Mouse (Mus musculus): ENCODE data around the gene Ubp1. TPM values are rescaled to one million over a fixed set of nuclear protein-coding genes. Genes with fewer than 3 reads are reported as not detected.

Ubp1 gene
- total and polyA plus RNA-seq, 2 experiments from 2014 or later, result 19.8 to 59.3 TPM

GRCm38 (mm10) chr9:113974945-113975344, 44.2 kb downstream of the Ubp1 start:
- peaks cover 64% of the 10 kb centered on the region for H3K36me3 ChIP-seq (ENCODE audit: insufficient read depth, low read length)
- H3K4me3 ChIP-seq (ENCODE audit: low read length), result no peak overlapping the region
- TF ChIP-seq CTCF (IDR thresholded peaks at IDR 0.05; ENCODE audit: low read depth), result no peak
- no peak overlapping the region for H3K27ac ChIP-seq
- no peaks in the 10 kb centered on the region for H3K4me1 ChIP-seq (ENCODE audit: insufficient read depth, low read length)
- no peak for ATAC-seq
- 94% methylated on average over 4 of the region's 4 CpGs for WGBS
- no peaks in the 10 kb centered on the region for H3K27me3 ChIP-seq (ENCODE audit: insufficient read depth, low read length)
- H3K9ac ChIP-seq (replicated peaks; ENCODE audit: low read length), result no peak overlapping the region
- H3K4me2 ChIP-seq (ENCODE audit: low read depth, low read length), result no peak overlapping the region
- DNase-seq (ENCODE audit: low spot score), result no peak
- no peaks in the 10 kb centered on the region for H3K9me3 ChIP-seq (ENCODE audit: low read length)

GRCm38 (mm10) chr9:113975442-113975841, 44.7 kb downstream of the Ubp1 start:
- H3K4me3 ChIP-seq (ENCODE audit: low read length), result no peak overlapping the region
- H3K4me2 ChIP-seq (ENCODE audit: low read depth, low read length), result no peak overlapping the region
- H3K27ac ChIP-seq, result no peak overlapping the region
- no peaks in the 10 kb centered on the region for H3K4me1 ChIP-seq (ENCODE audit: insufficient read depth, low read length)
- H3K36me3 ChIP-seq (ENCODE audit: insufficient read depth, low read length), result peaks cover 59% of the 10 kb centered on the region
- H3K9me3 ChIP-seq (ENCODE audit: low read length), result no peaks in the 10 kb centered on the region
- no peak for ATAC-seq
- 75% methylated on average over 7 of the region's 7 CpGs for WGBS
- TF ChIP-seq CTCF (IDR thresholded peaks at IDR 0.05; ENCODE audit: low read depth), result no peak
- DNase-seq (ENCODE audit: low spot score), result no peak
- H3K27me3 ChIP-seq (ENCODE audit: insufficient read depth, low read length), result no peaks in the 10 kb centered on the region
- no peak overlapping the region for H3K9ac ChIP-seq (replicated peaks; ENCODE audit: low read length)

GRCm38 (mm10) chr9:113976264-113976663, 45.5 kb downstream of the Ubp1 start:
- Histone ChIP-seq H3K4me3 (ENCODE audit: low read length) (no peak overlapping the region), H3K4me1 (ENCODE audit: insufficient read depth, low read length) (peaks cover 1% of the 10 kb centered on the region; the same call in 1 of the 2 replicates), H3K27me3 (ENCODE audit: insufficient read depth, low read length) (no peaks in the 10 kb centered on the region), H3K9me3 (ENCODE audit: low read length) (no peaks in the 10 kb centered on the region), H3K9ac (replicated peaks; ENCODE audit: low read length) (no peak overlapping the region), H3K27ac (no peak overlapping the region), H3K36me3 (ENCODE audit: insufficient read depth, low read length) (peaks cover 54% of the 10 kb centered on the region), H3K4me2 (ENCODE audit: low read depth, low read length) (no peak overlapping the region)
- WGBS, result 95% methylated on average over 10 of the region's 10 CpGs
- DNase-seq (ENCODE audit: low spot score), result no peak
- ATAC-seq, result no peak
- TF ChIP-seq CTCF (IDR thresholded peaks at IDR 0.05; ENCODE audit: low read depth), result no peak

- Histone ChIP-seq H3K27ac (no peak overlapping the region), H3K9ac (replicated peaks; ENCODE audit: low read length) (no peak overlapping the region), H3K4me2 (ENCODE audit: low read depth, low read length) (no peak overlapping the region), H3K36me3 (ENCODE audit: insufficient read depth, low read length) (peaks cover 54% of the 10 kb centered on the region), H3K4me3 (ENCODE audit: low read length) (no peak overlapping the region), H3K9me3 (ENCODE audit: low read length) (no peaks in the 10 kb centered on the region), H3K4me1 (ENCODE audit: insufficient read depth, low read length) (peaks cover 7% of the 10 kb centered on the region; the same call in 1 of the 2 replicates), H3K27me3 (ENCODE audit: insufficient read depth, low read length) (no peaks in the 10 kb centered on the region)
- DNase-seq (ENCODE audit: low spot score) (no peak), ATAC-seq (no peak)
- 78% methylated on average over 11 of the region's 11 CpGs for WGBS
- TF ChIP-seq CTCF (IDR thresholded peaks at IDR 0.05; ENCODE audit: low read depth), result no peak
Measured at GRCm38 (mm10) chr9:113977225-113977840, 46.6 kb downstream of the Ubp1 start.

- Histone ChIP-seq H3K9me3 (ENCODE audit: low read length) (no peaks in the 10 kb centered on the region), H3K36me3 (ENCODE audit: insufficient read depth, low read length) (peaks cover 44% of the 10 kb centered on the region), H3K4me2 (ENCODE audit: low read depth, low read length) (no peak overlapping the region), H3K27me3 (ENCODE audit: insufficient read depth, low read length) (no peaks in the 10 kb centered on the region), H3K9ac (replicated peaks; ENCODE audit: low read length) (no peak overlapping the region), H3K4me1 (ENCODE audit: insufficient read depth, low read length) (peaks cover 7% of the 10 kb centered on the region; the same call in 1 of the 2 replicates), H3K4me3 (ENCODE audit: low read length) (no peak overlapping the region), H3K27ac (no peak overlapping the region)
- no peak for TF ChIP-seq CTCF (IDR thresholded peaks at IDR 0.05; ENCODE audit: low read depth)
- DNase-seq (ENCODE audit: low spot score), result no peak
- WGBS, result 83% methylated on average over 7 of the region's 7 CpGs
- no peak for ATAC-seq
Measured at GRCm38 (mm10) chr9:113978656-113979055, 47.9 kb downstream of the Ubp1 start.

GRCm38 (mm10) chr9:113979356-113979755, 48.6 kb downstream of the Ubp1 start:
- no peak for TF ChIP-seq CTCF (IDR thresholded peaks at IDR 0.05; ENCODE audit: low read depth)
- WGBS, result 91% methylated on average over 13 of the region's 13 CpGs
- H3K9ac ChIP-seq (replicated peaks; ENCODE audit: low read length), result no peak overlapping the region
- H3K4me2 ChIP-seq (ENCODE audit: low read depth, low read length), result no peak overlapping the region
- no peak overlapping the region for H3K4me3 ChIP-seq (ENCODE audit: low read length)
- peaks cover 37% of the 10 kb centered on the region for H3K36me3 ChIP-seq (ENCODE audit: insufficient read depth, low read length)
- H3K4me1 ChIP-seq (ENCODE audit: insufficient read depth, low read length), result peaks cover 7% of the 10 kb centered on the region; the same call in 1 of the 2 replicates
- no peaks in the 10 kb centered on the region for H3K27me3 ChIP-seq (ENCODE audit: insufficient read depth, low read length)
- no peaks in the 10 kb centered on the region for H3K9me3 ChIP-seq (ENCODE audit: low read length)
- DNase-seq (ENCODE audit: low spot score) (no peak), ATAC-seq (no peak)
- no peak overlapping the region for H3K27ac ChIP-seq
